Mouse (Mus musculus) 3134 (cell line): ENCODE data around the gene Gpr34.

Experiments
- DNase-seq: peaks from one replicate; pipeline ENCODE4 v3.0.0-alpha.2; 2011; ENCODE audit warnings: low spot score; ENCODE audit not compliant: insufficient read length; ENCODE audit errors: extremely low read depth

Gpr34 gene

DNA sequence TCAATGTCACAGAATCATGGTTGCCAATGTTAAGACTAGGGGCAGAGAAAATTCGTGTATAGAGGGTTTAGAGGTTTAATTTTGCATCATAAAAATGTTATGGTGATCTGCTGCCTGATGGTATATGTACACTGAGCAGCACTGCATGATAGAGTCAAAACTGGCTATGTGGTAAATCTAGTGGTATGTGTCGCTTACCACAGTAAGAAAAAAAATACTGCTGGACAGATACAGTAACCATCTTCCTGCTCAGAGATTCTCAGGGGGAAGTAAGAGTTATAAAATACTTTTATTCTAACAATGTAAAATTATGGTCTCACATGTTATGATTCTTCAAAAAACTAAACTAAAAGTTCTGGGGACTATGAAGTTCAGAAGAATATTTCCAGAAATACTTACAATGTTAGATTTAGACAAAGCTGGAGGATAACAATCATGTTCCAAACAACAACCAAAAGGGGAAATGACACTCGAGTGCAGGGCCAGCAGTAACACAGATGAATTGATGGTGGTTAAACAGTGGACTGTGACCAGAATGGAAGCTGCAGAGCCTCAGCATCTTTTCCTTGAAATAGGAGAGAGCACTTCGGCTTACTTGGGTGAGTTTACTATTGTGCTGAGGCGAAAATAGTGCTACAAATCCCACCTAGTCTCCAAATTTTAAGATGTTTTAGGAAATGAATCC, at the start of gene Gpr34:
TSS of gene Gpr34 (plus strand) at position 491 of the 685 bp plus-strand sequence.
- DNase-seq: no peak

- no peak for DNase-seq
Observed at GRCm38 (mm10) chrX:13599373-13599772, 32.5 kb upstream of the Gpr34 start.

GRCm38 (mm10) chrX:13599966-13600365, 31.9 kb upstream of the Gpr34 start:
- DNase-seq: no peak

GRCm38 (mm10) chrX:13606741-13607140, 25.1 kb upstream of the Gpr34 start:
- no peak for DNase-seq

DNA sequence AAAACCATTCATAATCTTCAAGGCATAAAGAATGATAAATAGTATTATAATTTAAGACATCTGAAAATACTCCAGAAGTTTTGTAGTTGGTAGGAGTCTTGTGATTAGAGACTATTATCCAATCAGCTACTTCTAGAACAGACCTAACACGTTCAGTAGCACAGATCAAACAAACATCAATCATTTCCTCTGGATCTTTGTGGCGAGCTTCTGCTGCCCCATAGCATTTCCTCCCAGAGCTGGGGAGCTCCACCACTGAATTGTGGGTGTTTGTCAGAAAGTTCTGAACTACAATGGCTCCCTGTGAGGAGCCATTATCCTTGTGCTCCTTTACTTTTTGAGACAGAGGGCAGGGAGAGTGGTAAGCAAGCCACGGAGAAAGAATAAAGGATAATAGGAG, 24.1 kb upstream of the Gpr34 start:
- no peak for DNase-seq

DNA sequence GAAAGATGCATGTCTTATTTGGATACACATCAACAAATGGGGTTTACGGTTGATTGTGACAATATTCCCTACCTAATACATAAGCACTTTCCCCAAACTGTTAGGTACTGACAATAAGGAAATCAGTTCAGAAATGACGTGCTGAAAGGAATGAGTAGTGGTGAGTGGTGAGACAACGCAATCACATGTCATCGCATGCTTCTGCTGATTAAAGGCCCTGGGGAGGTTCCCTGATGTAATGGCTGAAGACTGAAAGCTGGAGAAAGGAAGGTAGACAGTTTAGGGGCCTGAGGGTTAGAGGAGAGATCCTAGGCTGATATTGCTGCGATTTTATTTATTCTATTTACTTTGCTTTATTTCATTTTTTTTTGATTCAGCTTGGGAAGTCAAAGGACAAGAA, 20.8 kb upstream of the Gpr34 start:
- DNase-seq: no peak

GRCm38 (mm10) chrX:13612115-13612514, 19.8 kb upstream of the Gpr34 start:
- no peak for DNase-seq

DNA sequence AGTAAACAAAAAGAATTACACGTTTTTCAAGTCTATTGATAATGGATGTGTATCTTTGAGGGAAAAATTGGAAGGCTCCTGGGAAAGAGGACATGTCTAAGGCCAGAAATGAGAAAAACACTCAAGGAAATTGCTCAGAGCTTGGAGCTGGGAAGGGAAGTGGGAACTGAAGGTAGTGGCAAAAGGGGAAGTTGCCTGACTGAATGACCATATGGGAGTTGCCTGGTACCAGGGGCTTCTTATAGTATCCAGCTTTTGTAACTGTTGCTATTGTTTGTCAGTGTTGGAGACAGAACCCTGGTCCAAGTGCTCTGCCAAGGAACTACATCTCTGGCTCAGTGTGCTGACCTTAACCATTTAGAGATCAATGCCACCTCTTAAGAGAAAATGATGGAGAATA, 15.2 kb upstream of the Gpr34 start:
- no peak for DNase-seq

DNA sequence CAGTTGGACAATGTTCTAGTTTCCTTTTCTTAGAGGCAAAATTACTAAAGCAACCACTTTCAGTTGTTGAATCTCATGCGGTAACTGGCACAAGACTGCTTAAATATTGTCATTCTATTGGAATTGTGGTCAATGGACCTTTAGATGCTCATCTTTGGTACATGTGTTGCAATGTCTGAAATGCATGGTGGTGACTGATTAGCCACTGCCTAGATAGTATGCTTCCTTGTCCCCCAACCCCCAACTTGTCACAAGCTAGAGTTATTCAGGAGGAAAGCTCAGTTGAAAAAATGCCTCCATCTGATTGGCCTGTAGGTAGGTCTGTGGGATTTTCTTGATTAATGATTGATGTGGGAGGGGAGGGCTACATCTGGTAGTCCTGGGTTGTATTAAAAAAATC, 14.6 kb upstream of the Gpr34 start:
- DNase-seq: no peak

DNA sequence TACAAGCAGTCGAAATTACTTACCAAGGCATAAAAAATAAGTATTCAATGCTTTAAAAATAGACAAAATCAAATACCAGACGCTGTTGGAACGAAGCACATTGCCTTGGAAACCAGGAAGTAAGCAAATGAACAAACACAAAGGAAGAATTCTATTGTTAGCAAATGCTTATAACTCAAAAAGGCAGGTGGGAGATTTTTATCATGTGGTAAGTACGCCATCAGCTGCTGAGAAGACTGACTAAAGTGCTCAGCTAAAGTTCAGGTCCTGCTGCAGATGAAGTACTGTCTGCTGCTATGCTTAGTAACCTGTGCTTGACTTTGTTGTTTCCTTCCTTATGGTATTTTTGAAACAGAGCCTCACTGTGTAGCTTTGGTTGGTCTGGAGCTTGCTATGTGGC, 13.4 kb upstream of the Gpr34 start:
- DNase-seq: no peak

- no peak for DNase-seq
Observed at GRCm38 (mm10) chrX:13621473-13621872, 10.4 kb upstream of the Gpr34 start.

DNA sequence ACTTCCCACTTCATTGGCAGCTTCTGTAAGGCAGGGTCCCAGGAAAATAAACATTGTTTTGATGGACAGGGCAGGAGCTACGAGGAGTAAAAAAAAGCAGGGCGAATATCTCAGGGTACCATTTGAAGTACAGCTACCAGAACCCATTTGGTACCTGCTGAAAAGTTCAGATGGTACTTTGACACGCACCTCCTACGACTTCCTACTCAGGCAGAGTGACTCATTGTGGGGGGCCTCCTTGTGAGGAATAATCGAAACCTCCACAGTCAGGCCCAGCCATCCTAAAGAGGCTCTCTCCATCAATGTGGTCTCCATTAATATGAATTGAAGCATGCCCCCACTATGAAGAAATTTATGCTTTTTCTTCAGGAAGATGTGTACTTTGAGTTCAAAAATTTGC, 9.2 kb upstream of the Gpr34 start:
- no peak for DNase-seq

DNA sequence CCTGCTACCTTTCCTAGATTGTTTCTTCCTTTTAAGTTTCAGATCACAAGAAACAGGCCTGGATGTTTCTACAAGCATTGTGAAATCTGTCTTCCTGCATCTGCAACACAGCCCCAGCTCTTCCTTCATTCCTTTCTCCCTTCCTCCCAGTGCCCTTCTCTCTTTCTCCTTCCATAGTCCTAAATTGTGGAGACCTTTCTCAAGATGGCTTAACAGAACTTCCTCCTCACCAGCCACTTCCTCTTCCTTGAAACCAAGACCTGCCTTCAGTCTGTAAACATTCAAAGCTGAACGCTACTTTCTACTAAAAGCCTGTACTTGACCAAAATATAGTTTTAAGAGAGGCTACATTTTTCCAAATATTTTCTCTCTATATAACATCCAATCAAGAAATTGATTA, 4.5 kb downstream of the Gpr34 start:
- DNase-seq: no peak

GRCm38 (mm10) chrX:13638894-13639293, 7.0 kb downstream of the Gpr34 start:
- no peak for DNase-seq

GRCm38 (mm10) chrX:13651889-13652288, 20.0 kb downstream of the Gpr34 start:
- DNase-seq: no peak

- no peak for DNase-seq
Observed at GRCm38 (mm10) chrX:13652291-13652690, 20.4 kb downstream of the Gpr34 start.

- no peak for DNase-seq
Observed at GRCm38 (mm10) chrX:13655005-13655421, 23.1 kb downstream of the Gpr34 start.

DNA sequence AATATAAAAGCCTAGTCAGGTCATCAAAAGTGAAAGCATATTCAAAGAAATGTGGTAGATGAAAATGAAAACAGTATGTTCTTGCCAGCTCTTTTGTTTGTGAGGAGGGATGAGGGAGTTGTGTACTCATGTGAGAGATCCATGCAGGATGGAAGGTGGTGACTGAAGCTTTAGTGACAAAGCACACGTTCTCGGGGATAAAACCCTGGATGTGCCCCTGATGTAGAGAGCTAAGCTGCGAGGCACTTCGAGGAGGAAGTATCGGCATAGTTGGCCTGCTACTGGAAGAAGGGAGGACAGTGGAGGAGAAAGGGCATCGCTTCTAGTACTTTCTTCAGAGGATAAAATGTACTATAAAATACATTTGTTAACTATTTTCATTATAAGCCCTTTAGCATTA, 24.0 kb downstream of the Gpr34 start:
- DNase-seq: no peak

- no peak for DNase-seq
Observed at GRCm38 (mm10) chrX:13656721-13657120, 24.8 kb downstream of the Gpr34 start.

DNA sequence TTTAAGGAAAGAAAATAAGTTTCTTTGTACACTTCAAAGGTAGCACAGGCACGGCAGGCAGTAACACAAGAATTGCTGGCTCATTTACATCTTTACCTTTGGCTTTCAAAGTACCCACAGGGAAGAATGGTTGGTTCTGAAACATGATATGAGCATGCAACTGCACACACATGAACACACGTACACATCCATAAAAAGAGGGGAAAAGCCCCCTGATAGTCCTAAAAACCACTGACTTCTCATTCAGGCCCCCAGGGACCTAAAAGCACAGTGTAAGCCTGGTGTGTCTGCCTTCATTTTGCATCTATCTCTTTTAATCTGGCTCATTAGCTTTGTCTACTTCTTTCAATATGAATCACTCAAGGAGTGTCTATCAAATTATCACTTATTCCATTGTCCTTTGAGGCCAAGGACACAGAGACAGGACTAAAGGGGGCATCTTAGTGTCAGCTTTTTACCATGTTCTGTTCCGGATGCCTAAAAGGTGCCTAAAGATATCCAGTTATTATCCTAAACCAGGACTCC, 26.8 kb downstream of the Gpr34 start:
- DNase-seq: no peak

GRCm38 (mm10) chrX:13659201-13659890, 27.5 kb downstream of the Gpr34 start:
- DNase-seq: no peak

DNA sequence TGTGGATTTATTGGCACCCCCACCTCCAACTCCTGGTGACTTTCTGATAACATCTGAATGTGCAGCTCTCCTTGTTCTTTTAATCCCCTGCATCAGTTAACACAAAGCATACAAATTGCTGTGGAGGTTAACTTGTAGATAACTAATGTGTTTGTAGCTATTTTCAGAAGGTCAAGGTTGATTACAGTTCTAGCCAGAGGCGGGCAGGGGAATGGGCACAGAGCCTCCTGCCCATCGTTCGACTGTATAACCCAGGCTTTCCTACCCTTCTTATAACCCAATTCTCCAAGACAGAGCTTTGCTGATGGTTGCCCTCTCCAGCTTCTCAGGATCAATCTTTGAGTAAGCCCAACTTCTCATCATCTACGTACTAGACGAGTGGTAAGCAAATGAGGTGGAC, 29.2 kb downstream of the Gpr34 start, which contains the start of gene Gpr82:
TSS of gene Gpr82 (plus strand) at position 301 of the 400 bp plus-strand sequence.
- DNase-seq: no peak
